Mouse (Mus musculus): ENCODE data around the gene Tdo2. TPM values are rescaled to one million over a fixed set of nuclear protein-coding genes. Genes with fewer than 3 reads are reported as not detected.

Tdo2 gene
- total RNA-seq, 2 experiments from 2014 or later, result not detected

DNA sequence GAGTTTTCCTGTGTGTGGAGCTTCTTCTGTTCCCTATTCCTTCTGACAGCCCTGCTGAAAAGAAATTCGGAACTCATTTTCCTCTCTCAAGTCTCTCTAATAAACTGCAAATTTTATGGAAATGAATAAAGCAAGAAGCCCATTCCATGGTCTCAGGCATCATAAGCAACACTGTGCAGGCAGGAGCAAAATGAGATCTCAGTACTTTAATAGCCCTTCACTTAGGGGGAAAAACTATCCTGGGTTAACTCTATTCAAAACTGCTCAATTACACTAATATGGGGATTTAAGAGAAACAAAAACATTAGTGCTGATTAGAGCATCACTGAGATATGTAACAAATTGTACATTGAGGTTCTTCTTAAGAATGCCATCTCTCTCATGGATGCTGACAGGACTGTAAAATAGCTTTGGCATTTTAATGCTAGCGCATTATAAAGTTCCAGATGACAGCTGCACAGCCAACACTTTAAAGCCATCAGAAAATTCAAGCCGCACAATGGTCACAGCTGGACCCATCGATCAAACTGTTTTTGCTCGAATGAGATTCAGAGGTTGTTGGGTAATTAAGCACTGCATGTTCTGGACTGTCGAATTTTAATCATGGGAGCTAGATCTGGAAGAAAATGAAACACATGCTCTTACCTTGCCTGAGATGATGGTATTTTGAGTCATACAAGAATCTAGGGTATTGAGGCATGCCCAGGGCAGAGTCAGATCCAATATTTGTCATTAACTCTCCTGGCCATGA is 65.5 kb downstream of the Tdo2 start:
- intact Hi-C loops (cut with DNase I), result no loop called here
- Histone ChIP-seq H3K27ac (no peak overlapping the region), H3K4me3 (no peak overlapping the region)
- no peak for DNase-seq
- TF ChIP-seq CTCF (IDR thresholded peaks at IDR 0.05), result no peak

Other genes with a start within 250 kb of the Tdo2 start
- 1 to 10 TPM; 4.2 to 5.8 TPM for gene Ctso, start 43.6 kb downstream of the Tdo2 start, total RNA-seq (2021)
- gene Asic5, start 6.1 kb upstream of the Tdo2 start, total RNA-seq (2021), result not detected
- 1 to 10 TPM; 3.5 to 4.5 TPM for gene Gucy1b1, start 98.5 kb upstream of the Tdo2 start, total RNA-seq (2021)
- 1 to 10 TPM; 6.2 to 6.3 TPM for gene Gucy1a1, start 169.6 kb upstream of the Tdo2 start, total RNA-seq (2021)